Mouse (Mus musculus) brain, embryonic 14.5 days (tissue): ENCODE measurements at regions not wholly inside any gene's neighbourhood (a gene's known extent, or its start where the extent isn't known, plus 50 kb on each side); places are given as distances from the start of the nearest gene placed in this dataset.

ENCODE experiments used
- CTCF ChIP-seq: fragments of 200-500 bp; IDR thresholded peaks from 2 replicates; pipeline ENCODE4 v1.5.1; 2012; ENCODE audit warnings: inconsistent platforms, mild to moderate bottlenecking, moderate library complexity, borderline replicate concordance; ENCODE audit not compliant: insufficient read depth, insufficient read length; ENCODE audit errors: extremely low read depth
- POLR2A ChIP-seq: fragments of 200-500 bp; IDR thresholded peaks from 2 replicates; pipeline ENCODE4 v1.6.1; 2012; ENCODE audit warnings: mild to moderate bottlenecking, inconsistent platforms, borderline replicate concordance; ENCODE audit not compliant: poor library complexity, insufficient read depth, insufficient read length, severe bottlenecking; ENCODE audit errors: extremely low read depth

- no peak for TF ChIP-seq CTCF
- TF ChIP-seq POLR2A = no peak
Measured at GRCm38 (mm10) chr1:105178773-105179172, 177.7 kb downstream of the Rnf152 start.
